ENCODE assay signal across 8 mouse cellular contexts in genomic region chr11:58977607-58978026, GRCm38 (mm10). TPM values are rescaled to one million over a fixed set of nuclear protein-coding genes. Genes with fewer than 3 reads are reported as not detected.
A peak's percentile ranks its signal among the peaks of the same experiment; 100 is the strongest.
DNase-seq lines count a peak whose midpoint lies in the region; ATAC-seq and TF ChIP-seq lines count a peak whose summit lies in the region.

No protein-coding gene starts in this region.

- peaks cover 20% of the 10 kb centered on the region for H3K4me1 ChIP-seq in heart, adult 2 months (ENCODE audit: control insufficient read depth, insufficient read depth, low read length)
- H3K4me1 ChIP-seq in liver, embryonic 12.5 days = peaks cover 70% of the 10 kb centered on the region

- no peak for DNase-seq in heart, adult 2 months
- no peak for DNase-seq in heart, postnatal 4 days
- DNase-seq in 416B (ENCODE audit: low read depth) = peak; percentile 57
- DNase-seq in frontal cortex, postnatal 14 days (ENCODE audit: low spot score in 2 of 2) = no peak
- no peak for DNase-seq in cerebellum, adult 9-11 months
- DNase-seq in spleen, postnatal 14 days (ENCODE audit: low spot score in 2 of 2) = no peak

- no peak for TF ChIP-seq POLR2A in heart, adult 2 months (IDR thresholded peaks at IDR 0.05; ENCODE audit: insufficient read depth, low read depth, low read length)

- H3K4me2 ChIP-seq in liver, embryonic 12.5 days = peak overlapping the region; percentile 91

- H3K27ac ChIP-seq in heart, adult 2 months = peak overlapping the region; percentile 92
- peak overlapping the region; percentile 88 for H3K27ac ChIP-seq in liver, embryonic 12.5 days

- TF ChIP-seq CTCF in heart, adult 2 months (IDR thresholded peaks at IDR 0.05) = no peak

- peak overlapping the region; percentile 95 for H3K4me3 ChIP-seq in heart, adult 2 months
- peak overlapping the region; percentile 96 for H3K4me3 ChIP-seq in liver, embryonic 12.5 days

- TF ChIP-seq EP300 in heart, adult 2 months (IDR thresholded peaks at IDR 0.05; ENCODE audit: insufficient read depth, low read depth, low read length) = no peak

- H3K9me3 ChIP-seq in liver, embryonic 12.5 days (replicated peaks) = no peaks in the 10 kb centered on the region

- H3K79me2 ChIP-seq in heart, adult 2 months (replicated peaks; ENCODE audit: control insufficient read depth, insufficient read depth, low read length) = peaks cover 7% of the 10 kb centered on the region

- intact Hi-C loops in heart, adult 2 months (cut with DNase I) = loop anchor here (1.0 to 10.0 kb wide), 3 partner anchors 19 to 227 kb away; partner anchors contain the start of genes 2310033P09Rik and Mrpl55

- H3K9ac ChIP-seq in heart, adult 2 months (ENCODE audit: low read depth, low read length) = peak overlapping the region; percentile 90
- peak overlapping the region; percentile 95 for H3K9ac ChIP-seq in liver, embryonic 12.5 days

- WGBS in heart, adult 2 months = under 1% methylated on average over 21 of the region's 21 CpGs
- under 1% methylated on average over 21 of the region's 21 CpGs for WGBS in liver, embryonic 12.5 days (ENCODE audit: insufficient replicate concordance)

- H3K36me3 ChIP-seq in heart, adult 2 months (ENCODE audit: control insufficient read depth, insufficient read depth, low read length) = peaks cover 2% of the 10 kb centered on the region; the same call in 1 of the 2 replicates
- peaks cover 35% of the 10 kb centered on the region for H3K36me3 ChIP-seq in liver, embryonic 12.5 days

- no peaks in the 10 kb centered on the region for H3K27me3 ChIP-seq in heart, adult 2 months (ENCODE audit: control insufficient read depth, insufficient read depth, low read length)
- H3K27me3 ChIP-seq in liver, embryonic 12.5 days (replicated peaks) = no peaks in the 10 kb centered on the region

- ATAC-seq in erythroid progenitor cell, adult 5-6 weeks (replicated peaks; ENCODE audit: low FRiP score, poor library complexity, severe bottlenecking) = peak; percentile 27
- peak; percentile 25; the same call in 1 of the 2 replicates for ATAC-seq in liver, embryonic 12.5 days

RNA-seq across cellular contexts. Expression of gene Trim11, which starts 0.3 kb away (rescaled TPM):
- 10 to 100 TPM; 11.9 to 14.0 TPM for total RNA-seq in heart, adult 2 months (2021)
- polyA plus RNA-seq in heart, adult 2 months (2012; rRNA removed) = 14.3 and 19.4 TPM in 2 replicates
- 10 to 100 TPM; 21.3 TPM for total RNA-seq in heart, postnatal 4 days (2021)
- 10.1 and 18.0 TPM in 2 replicates for total RNA-seq in erythroid progenitor cell, adult 5-6 weeks (2015; ENCODE audit: low replicate concordance)
- 11.3 and 15.2 TPM in 2 replicates for total RNA-seq in erythroid progenitor cell, adult 5-6 weeks (2017; ENCODE audit: low replicate concordance)
- polyA plus RNA-seq in liver, embryonic 12.5 days (2016; fragmentation: Nextera tagmentation; extraction: Ambion mirVana) = 11.2 and 11.5 TPM in 2 replicates

RNA-seq across cellular contexts. Expression of gene Hist3h2a, which starts 23.1 kb away (rescaled TPM):
- 10 to 100 TPM; 13.6 to 14.0 TPM for total RNA-seq in heart, adult 2 months (2021)
- 12.6 and 15.4 TPM in 2 replicates for polyA plus RNA-seq in heart, adult 2 months (2012; rRNA removed)
- 10 to 100 TPM; 46.8 to 50.0 TPM for total RNA-seq in heart, postnatal 4 days (2021)
- 186 and 192 TPM in 2 replicates for total RNA-seq in erythroid progenitor cell, adult 5-6 weeks (2015; ENCODE audit: low replicate concordance)
- total RNA-seq in erythroid progenitor cell, adult 5-6 weeks (2017; ENCODE audit: low replicate concordance) = 1,299 and 1,489 TPM in 2 replicates
- polyA plus RNA-seq in liver, embryonic 12.5 days (2016; fragmentation: Nextera tagmentation; extraction: Ambion mirVana) = 14.3 and 16.9 TPM in 2 replicates

RNA-seq across cellular contexts. Expression of gene Trim17, which starts 23.1 kb away (rescaled TPM):
- under 1 TPM in 1 of 2 experiments, not detected in 1; 0.07 TPM for total RNA-seq in heart, adult 2 months (2021)
- 0.20 and 0.37 TPM in 2 replicates for polyA plus RNA-seq in heart, adult 2 months (2012; rRNA removed)
- under 1 TPM in 1 of 2 experiments, not detected in 1; 0.10 TPM for total RNA-seq in heart, postnatal 4 days (2021)
- 0.36 and 0.84 TPM in 2 replicates for total RNA-seq in erythroid progenitor cell, adult 5-6 weeks (2015; ENCODE audit: low replicate concordance)
- 1.2 TPM in 2 replicates for total RNA-seq in erythroid progenitor cell, adult 5-6 weeks (2017; ENCODE audit: low replicate concordance)
- polyA plus RNA-seq in liver, embryonic 12.5 days (2016; fragmentation: Nextera tagmentation; extraction: Ambion mirVana) = 0.07 and 0.13 TPM in 2 replicates

RNA-seq across cellular contexts. Expression of gene Hist3h2ba, which starts 28.9 kb away (rescaled TPM):
- total RNA-seq in heart, adult 2 months (2021) = 1 to 10 TPM in 1 of 2 experiments, under 1 TPM in 1; 0.81 to 1.1 TPM
- 0.67 and 1.5 TPM in 2 replicates for polyA plus RNA-seq in heart, adult 2 months (2012; rRNA removed)
- 10 to 100 TPM; 21.8 to 22.6 TPM for total RNA-seq in heart, postnatal 4 days (2021)
- 265 and 290 TPM in 2 replicates for total RNA-seq in erythroid progenitor cell, adult 5-6 weeks (2015; ENCODE audit: low replicate concordance)
- total RNA-seq in erythroid progenitor cell, adult 5-6 weeks (2017; ENCODE audit: low replicate concordance) = 136 and 409 TPM in 2 replicates
- polyA plus RNA-seq in liver, embryonic 12.5 days (2016; fragmentation: Nextera tagmentation; extraction: Ambion mirVana) = 5.3 and 5.7 TPM in 2 replicates

RNA-seq across cellular contexts. Expression of gene Rnf187, which starts 38.9 kb away (rescaled TPM):
- total RNA-seq in heart, adult 2 months (2021) = 100 to 1,000 TPM; 164 to 177 TPM
- polyA plus RNA-seq in heart, adult 2 months (2012; rRNA removed) = 182 and 190 TPM in 2 replicates
- 100 to 1,000 TPM; 161 to 165 TPM for total RNA-seq in heart, postnatal 4 days (2021)
- 104 and 109 TPM in 2 replicates for total RNA-seq in erythroid progenitor cell, adult 5-6 weeks (2015; ENCODE audit: low replicate concordance)
- total RNA-seq in erythroid progenitor cell, adult 5-6 weeks (2017; ENCODE audit: low replicate concordance) = 104 and 117 TPM in 2 replicates
- 200 and 207 TPM in 2 replicates for polyA plus RNA-seq in liver, embryonic 12.5 days (2016; fragmentation: Nextera tagmentation; extraction: Ambion mirVana)
